Mouse (Mus musculus) forebrain, embryonic 16.5 days (tissue): ENCODE results near the gene Btbd18. TPM values are rescaled to one million over a fixed set of nuclear protein-coding genes. Genes with fewer than 3 reads are reported as not detected.

Experiments used
- ATAC-seq: fragments of 200-750 bp; cut with Nextera tagmentation; 2 replicates; pipeline ENCODE4 v1.8.0; 2017; ENCODE audit warnings: mild to moderate bottlenecking, moderate library complexity
- H3K27ac ChIP-seq: fragments of 300-500 bp; sonication (generic); 2 replicates; pipeline ENCODE4 v1.5.1; 2014; ENCODE audit warnings: low read length, control low read depth
- H3K27me3 ChIP-seq: fragments of 300-500 bp; sonication (generic); replicated peaks from 2 replicates; pipeline ENCODE4 v1.6.1; 2014; ENCODE audit warnings: low read length; ENCODE audit not compliant: control insufficient read depth, insufficient read depth
- H3K36me3 ChIP-seq: fragments of 300-500 bp; sonication (generic); 2 replicates; pipeline ENCODE4 v1.6.1; 2014; ENCODE audit not compliant: control insufficient read depth, insufficient read depth
- H3K4me1 ChIP-seq: fragments of 300-500 bp; sonication (generic); replicated peaks from 2 replicates; pipeline ENCODE4 v1.6.1; 2014; ENCODE audit warnings: low read length; ENCODE audit not compliant: control insufficient read depth, insufficient read depth
- H3K4me2 ChIP-seq: fragments of 300-500 bp; sonication (generic); 2 replicates; pipeline ENCODE4 v1.6.1; 2014; ENCODE audit warnings: mild to moderate bottlenecking, low read length, control low read depth
- H3K4me3 ChIP-seq: fragments of 300-500 bp; sonication (generic); replicated peaks from 2 replicates; pipeline ENCODE4 v1.5.1; 2014; ENCODE audit warnings: mild to moderate bottlenecking, low read length, control low read depth
- H3K9ac ChIP-seq: fragments of 300-500 bp; sonication (generic); replicated peaks from 2 replicates; pipeline ENCODE4 v1.6.1; 2014; ENCODE audit warnings: low read depth, low read length, control low read depth
- H3K9me3 ChIP-seq: fragments of 300-500 bp; sonication (generic); 2 replicates; pipeline ENCODE4 v1.6.1; 2016; ENCODE audit warnings: low read length; ENCODE audit not compliant: control insufficient read depth
- WGBS: fragments of 180-500 bp; shearing (Covaris S2); extraction: QIAGEN DNeasy Blood & Tissue Kit; methylation state at CpG from one replicate; pipeline ENCODE4 v1.1.7; 2014; 5-methylcytosine and 5-hydroxymethylcytosine counted together
- polyA plus RNA-seq: library from polyadenylated mRNA; unstranded; fragments of >200 nt; fragmentation: Nextera tagmentation; extraction: Ambion mirVana; gene quantifications from 2 replicates; pipeline ENCODE4 v1.2.1, GENCODE M21; 2015

The Btbd18 gene
- polyA plus RNA-seq, 1 experiment from 2014 or later: 0.52 TPM

- no peak overlapping the region for H3K27ac ChIP-seq
- no peak for ATAC-seq
These were observed 23.8 kb downstream of the Btbd18 start for GRCm38 (mm10) chr2:84682605-84683183.

GRCm38 (mm10) chr2:84688080-84688844 lies 29.4 kb downstream of the Btbd18 start:
- WGBS: 89% methylated on average over 2 of the region's 2 CpGs
- ATAC-seq: no peak

More at GRCm38 (mm10) chr2:84682605-84683183, 23.8 kb downstream of the Btbd18 start:
- no peaks in the 10 kb centered on the region for H3K9me3 ChIP-seq
- H3K4me1 ChIP-seq: peaks cover 9% of the 10 kb centered on the region
- no peaks in the 10 kb centered on the region for H3K27me3 ChIP-seq
- no peak overlapping the region for H3K4me3 ChIP-seq
- H3K9ac ChIP-seq: no peak overlapping the region
- 85% methylated on average over 6 of the region's 6 CpGs for WGBS
- H3K4me2 ChIP-seq: no peak overlapping the region
- H3K36me3 ChIP-seq: peaks cover 24% of the 10 kb centered on the region

DNA sequence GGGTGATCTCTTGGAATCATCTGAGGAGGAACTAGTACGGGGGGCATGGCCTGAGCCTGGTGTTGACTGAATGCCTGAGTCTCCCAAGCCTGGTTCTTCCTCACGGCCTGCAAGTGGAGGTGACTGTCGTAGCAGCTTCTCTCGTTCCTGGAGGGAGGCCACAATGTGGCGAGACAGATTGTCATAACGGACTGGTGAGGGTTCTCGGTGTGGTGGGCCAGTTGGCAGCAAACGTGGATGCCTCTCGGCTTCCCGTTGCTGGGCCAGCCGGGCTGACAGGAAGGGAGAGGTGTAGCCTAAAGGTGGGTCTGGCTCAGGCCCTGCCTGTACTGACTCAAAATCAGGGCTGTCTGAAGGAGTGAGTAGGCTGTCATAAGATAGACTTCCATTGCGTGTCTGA lies 31.2 kb downstream of the Btbd18 start:
- no peak overlapping the region for H3K4me3 ChIP-seq
- 86% methylated on average over 12 of the region's 12 CpGs for WGBS
- H3K4me1 ChIP-seq: no peaks in the 10 kb centered on the region
- H3K9me3 ChIP-seq: no peaks in the 10 kb centered on the region
- no peak for ATAC-seq
- no peak overlapping the region for H3K9ac ChIP-seq
- no peak overlapping the region for H3K4me2 ChIP-seq
- no peak overlapping the region for H3K27ac ChIP-seq
- H3K36me3 ChIP-seq: peaks cover 50% of the 10 kb centered on the region
- no peaks in the 10 kb centered on the region for H3K27me3 ChIP-seq

More at GRCm38 (mm10) chr2:84688080-84688844, 29.4 kb downstream of the Btbd18 start:
- H3K27me3 ChIP-seq: no peaks in the 10 kb centered on the region
- H3K9me3 ChIP-seq: no peaks in the 10 kb centered on the region
- H3K4me1 ChIP-seq: no peaks in the 10 kb centered on the region
- no peak overlapping the region for H3K4me2 ChIP-seq
- H3K36me3 ChIP-seq: peaks cover 46% of the 10 kb centered on the region
- no peak overlapping the region for H3K27ac ChIP-seq
- no peak overlapping the region for H3K9ac ChIP-seq
- H3K4me3 ChIP-seq: no peak overlapping the region

- H3K4me2 ChIP-seq: no peak overlapping the region
- H3K27ac ChIP-seq: no peak overlapping the region
- no peak for ATAC-seq
- H3K9ac ChIP-seq: no peak overlapping the region
- no peaks in the 10 kb centered on the region for H3K4me1 ChIP-seq
- peaks cover 24% of the 10 kb centered on the region for H3K36me3 ChIP-seq
- H3K4me3 ChIP-seq: no peak overlapping the region
- WGBS: 88% methylated on average over 5 of the region's 5 CpGs
- no peaks in the 10 kb centered on the region for H3K9me3 ChIP-seq
- H3K27me3 ChIP-seq: no peaks in the 10 kb centered on the region
These were observed 36.3 kb downstream of the Btbd18 start for GRCm38 (mm10) chr2:84695007-84695695.

GRCm38 (mm10) chr2:84703497-84703896 lies 44.6 kb downstream of the Btbd18 start:
- WGBS: 97% methylated on average over 1 of the region's 1 CpGs
- Histone ChIP-seq H3K27ac (no peak overlapping the region), H3K4me1 (peaks cover 8% of the 10 kb centered on the region), H3K9me3 (no peaks in the 10 kb centered on the region), H3K4me3 (no peak overlapping the region), H3K36me3 (peaks cover 2% of the 10 kb centered on the region; the same call in 1 of the 2 replicates), H3K4me2 (no peak overlapping the region), H3K27me3 (no peaks in the 10 kb centered on the region), H3K9ac (no peak overlapping the region)
- no peak for ATAC-seq

- no peaks in the 10 kb centered on the region for H3K9me3 ChIP-seq
- ATAC-seq: no peak
- peaks cover 13% of the 10 kb centered on the region for H3K4me1 ChIP-seq
- no peak overlapping the region for H3K4me3 ChIP-seq
- H3K36me3 ChIP-seq: peaks cover 5% of the 10 kb centered on the region; the same call in 1 of the 2 replicates
- no peak overlapping the region for H3K4me2 ChIP-seq
- H3K27ac ChIP-seq: no peak overlapping the region
- H3K9ac ChIP-seq: no peak overlapping the region
- H3K27me3 ChIP-seq: no peaks in the 10 kb centered on the region
- 73% methylated on average over 5 of the region's 5 CpGs for WGBS
These were observed 45.5 kb downstream of the Btbd18 start for GRCm38 (mm10) chr2:84704329-84704728.

- no peak for ATAC-seq
- Histone ChIP-seq H3K27me3 (no peaks in the 10 kb centered on the region), H3K9ac (no peak overlapping the region), H3K4me3 (no peak overlapping the region), H3K9me3 (no peaks in the 10 kb centered on the region), H3K4me1 (peaks cover 16% of the 10 kb centered on the region), H3K27ac (no peak overlapping the region), H3K4me2 (no peak overlapping the region), H3K36me3 (peaks cover 8% of the 10 kb centered on the region; the same call in 1 of the 2 replicates)
- WGBS: 88% methylated on average over 1 of the region's 1 CpGs
These were observed 46.4 kb downstream of the Btbd18 start for GRCm38 (mm10) chr2:84705295-84705694.

GRCm38 (mm10) chr2:84707523-84707922 lies 48.6 kb downstream of the Btbd18 start:
- Histone ChIP-seq H3K27ac (no peak overlapping the region), H3K36me3 (peaks cover 12% of the 10 kb centered on the region; the same call in 1 of the 2 replicates), H3K4me3 (no peak overlapping the region), H3K4me1 (peaks cover 16% of the 10 kb centered on the region), H3K27me3 (no peaks in the 10 kb centered on the region), H3K9me3 (no peaks in the 10 kb centered on the region), H3K9ac (no peak overlapping the region), H3K4me2 (no peak overlapping the region)
- no peak for ATAC-seq
- WGBS: 9% methylated on average over 1 of the region's 1 CpGs

GRCm38 (mm10) chr2:84711898-84712297 lies 53.0 kb downstream of the Btbd18 start:
- 84% methylated on average over 2 of the region's 2 CpGs for WGBS
- Histone ChIP-seq H3K9me3 (no peaks in the 10 kb centered on the region), H3K4me2 (no peak overlapping the region), H3K27me3 (no peaks in the 10 kb centered on the region), H3K36me3 (peaks cover 10% of the 10 kb centered on the region; the same call in 1 of the 2 replicates), H3K27ac (no peak overlapping the region), H3K9ac (no peak overlapping the region), H3K4me3 (no peak overlapping the region), H3K4me1 (peaks cover 30% of the 10 kb centered on the region)
- no peak for ATAC-seq
